Mouse (Mus musculus) MEL (cell line): ENCODE data around the gene Tulp1.

Source experiments
- CTCF ChIP-seq, 3 experiments: IDR thresholded peaks in 2 of 3; conservative IDR thresholded peaks in 1 of 3; 2 replicates each; pipeline ENCODE4 v1.5.1; 2011 to 2012; ENCODE audit warnings: low read length in 3 of 3, low read depth in 2 of 3, mild to moderate bottlenecking in 2 of 3, improper control_type of control experiment in 1 of 3, inconsistent platforms in 1 of 3, mixed read lengths in 1 of 3, moderate library complexity in 1 of 3; ENCODE audit not compliant: control insufficient read depth in 1 of 3, insufficient read depth in 1 of 3, poor library complexity in 1 of 3, severe bottlenecking in 1 of 3
- GABPA ChIP-seq: IDR thresholded peaks from 2 replicates; pipeline ENCODE4 v1.6.1; 2012; ENCODE audit warnings: low read depth, mild to moderate bottlenecking, inconsistent platforms, low read length, improper control_type of control experiment, moderate library complexity
- MAX ChIP-seq: IDR thresholded peaks from 2 replicates; pipeline ENCODE4 v1.6.1; 2011; ENCODE audit warnings: low read length, improper control_type of control experiment
- MEF2A ChIP-seq: IDR thresholded peaks from 2 replicates; pipeline ENCODE4 v1.6.1; 2014; ENCODE audit warnings: low read depth, mild to moderate bottlenecking, inconsistent platforms, low read length, improper control_type of control experiment; ENCODE audit not compliant: poor library complexity, insufficient replicate concordance, severe bottlenecking; ENCODE audit errors: extremely low read depth
- POLR2A ChIP-seq, 2 experiments: IDR thresholded peaks; 2 replicates each; pipeline ENCODE4 v1.6.1; 2011 to 2012; ENCODE audit warnings: low read length in 2 of 2, mild to moderate bottlenecking in 2 of 2, control low read depth in 1 of 2, improper control_type of control experiment in 1 of 2, low read depth in 1 of 2, moderate library complexity in 1 of 2; ENCODE audit not compliant: control insufficient read depth in 1 of 2, insufficient read depth in 1 of 2, poor library complexity in 1 of 2
- TAL1 ChIP-seq: IDR thresholded peaks from 2 replicates; pipeline ENCODE4 v1.6.1; 2012; ENCODE audit warnings: mild to moderate bottlenecking, inconsistent platforms, low read length, moderate library complexity, mixed read lengths
- ZC3H11A ChIP-seq: IDR thresholded peaks from 2 replicates; pipeline ENCODE4 v1.6.1; 2012; ENCODE audit warnings: low read depth, mild to moderate bottlenecking, inconsistent platforms, low read length, improper control_type of control experiment

- TF ChIP-seq GABPA, result no peak
- no peak for TF ChIP-seq ZC3H11A
- no peak for TF ChIP-seq MEF2A
- no peak for TF ChIP-seq MAX
- no peak for TF ChIP-seq CTCF (IDR thresholded peaks at IDR 0.05 in 2 of 3, conservative IDR thresholded peaks at IDR 0.05 in 1 of 3; ENCODE audit: control insufficient read depth in 1 of 3, insufficient read depth in 1 of 3, low read depth in 2 of 3, low read length in 3 of 3, poor library complexity in 1 of 3, severe bottlenecking in 1 of 3)
- no peak for TF ChIP-seq POLR2A (IDR thresholded peaks at IDR 0.05; ENCODE audit: control insufficient read depth in 1 of 2, insufficient read depth in 1 of 2, low read depth in 1 of 2, low read length in 2 of 2, poor library complexity in 1 of 2)
- TF ChIP-seq TAL1, result no peak
These were observed 45.7 kb upstream of the Tulp1 start for GRCm38 (mm10) chr17:28410731-28411130.
